Mouse (Mus musculus): ENCODE results near the gene Pnck.
A peak's percentile ranks its signal among the peaks of the same experiment; 100 is the strongest.

The Pnck gene

GRCm38 (mm10) chrX:73659575-73660283, at the start of gene Pnck:
Gene Pnck (minus strand): TSS chrX:73660117.
- DNase-seq, result no peak

GRCm38 (mm10) chrX:73700472-73700871, 40.6 kb upstream of the Pnck start:
- no peak for DNase-seq

GRCm38 (mm10) chrX:73690917-73691629, 31.2 kb upstream of the Pnck start:
- peak; percentile 26 for DNase-seq

- no peak for DNase-seq
Measured at GRCm38 (mm10) chrX:73685629-73686028, 25.7 kb upstream of the Pnck start.

GRCm38 (mm10) chrX:73684978-73685377, 25.1 kb upstream of the Pnck start:
- DNase-seq, result no peak

- no peak for DNase-seq
Measured at GRCm38 (mm10) chrX:73684156-73684555, 24.2 kb upstream of the Pnck start.

GRCm38 (mm10) chrX:73676668-73677067, 16.8 kb upstream of the Pnck start:
- no peak for DNase-seq

GRCm38 (mm10) chrX:73675231-73675630, 15.3 kb upstream of the Pnck start:
- DNase-seq, result no peak

- peak; percentile 43 for DNase-seq
Measured at GRCm38 (mm10) chrX:73673968-73674661, 14.2 kb upstream of the Pnck start.

GRCm38 (mm10) chrX:73673619-73673967, 13.7 kb upstream of the Pnck start:
- no peak for DNase-seq

GRCm38 (mm10) chrX:73672879-73673618, 13.1 kb upstream of the Pnck start, which contains the start of gene Slc6a8:
Gene Slc6a8 (plus strand): TSS chrX:73673150.
- DNase-seq, result peak; percentile 43

- DNase-seq, result peak; percentile 56
Measured at GRCm38 (mm10) chrX:73672031-73672431, 12.1 kb upstream of the Pnck start.

GRCm38 (mm10) chrX:73663143-73663542, 3.2 kb upstream of the Pnck start:
- no peak for DNase-seq

- DNase-seq, result no peak
Measured at GRCm38 (mm10) chrX:73660284-73660665, 358 bp upstream of the Pnck start.

GRCm38 (mm10) chrX:73658936-73659574, 862 bp downstream of the Pnck start:
- DNase-seq, result peak; percentile 39

- DNase-seq, result no peak
Measured at GRCm38 (mm10) chrX:73658391-73658790, 1.5 kb downstream of the Pnck start.

GRCm38 (mm10) chrX:73655529-73655928, 4.4 kb downstream of the Pnck start:
- DNase-seq, result no peak

GRCm38 (mm10) chrX:73654177-73654576, 5.7 kb downstream of the Pnck start:
- peak; percentile 57 for DNase-seq

GRCm38 (mm10) chrX:73653392-73653791, 6.5 kb downstream of the Pnck start:
- DNase-seq, result no peak

- DNase-seq, result no peak
Measured at GRCm38 (mm10) chrX:73650869-73651268, 9.0 kb downstream of the Pnck start.

GRCm38 (mm10) chrX:73645121-73645520, 14.8 kb downstream of the Pnck start:
- DNase-seq, result no peak

GRCm38 (mm10) chrX:73639901-73640469, 19.9 kb downstream of the Pnck start:
- DNase-seq, result no peak
